Mouse (Mus musculus) gastrocnemius, postnatal 14 days (tissue): ENCODE data around the gene Gm11239. TPM values are rescaled to one million over a fixed set of nuclear protein-coding genes. Genes with fewer than 3 reads are reported as not detected.
"Not testable (repeated sequence)": the region's sequence is repeated elsewhere in the genome, so short reads cannot be mapped to it uniquely, and the experiment has no call there.

Source experiments
- DNase-seq: peaks from one replicate; pipeline ENCODE4 v3.0.0; 2021; ENCODE audit warnings: mixed read lengths
- intact Hi-C: fragments of 180-260 bp; cut with DNase I; formaldehyde crosslinking; loops from one replicate; pipeline ENCODE4 v1.15.1; 2025; ENCODE audit warnings: low total_unique reads
- long read RNA-seq, 2 experiments: library from polyadenylated mRNA; stranded (forward); transcript quantifications; one replicate each; pipeline ENCODE4 v2.0.0; 2021
- total RNA-seq, 2 experiments: library from RNA; stranded (reverse); gene quantifications; 2 replicates each; pipeline ENCODE4 v1.2.3; 2021

Gene Gm11239
- total RNA-seq: not detected
- long read RNA-seq, experiment 1: 0 reads
- long read RNA-seq, experiment 2: 0 reads

DNA sequence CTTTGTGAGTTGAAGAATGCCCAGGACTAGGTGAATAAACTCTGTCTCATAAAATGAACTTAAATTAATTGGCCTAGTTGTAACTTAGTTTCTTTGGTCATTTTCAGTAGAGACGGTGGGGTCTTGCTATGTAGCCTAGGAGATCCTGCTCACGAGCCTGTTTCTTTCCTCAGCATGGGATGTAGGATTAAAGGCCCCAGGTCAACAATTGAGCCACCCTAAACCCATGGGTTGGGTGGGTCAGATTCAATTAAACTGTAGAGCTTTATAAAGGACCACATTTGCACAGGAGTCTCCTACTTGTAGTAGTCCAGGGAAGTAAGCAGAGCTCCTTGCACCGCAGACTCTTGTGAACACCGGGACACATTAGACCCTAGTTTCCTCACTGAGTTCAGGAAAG, at the start of gene Gm11239:
Gene Gm11239, plus strand, starts transcription at position 301 of the 400 bp plus-strand sequence.
- intact Hi-C loops, DNase-seq: not testable (repeated sequence)

GRCm38 (mm10) chr4:73622684-73623083, 45.5 kb upstream of the Gm11239 start, which contains the start of gene Gm11237:
Gene Gm11237 (plus strand): TSS chr4:73622984.
- intact Hi-C loops, DNase-seq: not testable (repeated sequence)

- DNase-seq, intact Hi-C loops: not testable (repeated sequence)
Observed at GRCm38 (mm10) chr4:73637821-73638220, 30.3 kb upstream of the Gm11239 start, which contains the start of gene Gm11236. Gene Gm11236 (plus strand): TSS chr4:73638121.

DNA sequence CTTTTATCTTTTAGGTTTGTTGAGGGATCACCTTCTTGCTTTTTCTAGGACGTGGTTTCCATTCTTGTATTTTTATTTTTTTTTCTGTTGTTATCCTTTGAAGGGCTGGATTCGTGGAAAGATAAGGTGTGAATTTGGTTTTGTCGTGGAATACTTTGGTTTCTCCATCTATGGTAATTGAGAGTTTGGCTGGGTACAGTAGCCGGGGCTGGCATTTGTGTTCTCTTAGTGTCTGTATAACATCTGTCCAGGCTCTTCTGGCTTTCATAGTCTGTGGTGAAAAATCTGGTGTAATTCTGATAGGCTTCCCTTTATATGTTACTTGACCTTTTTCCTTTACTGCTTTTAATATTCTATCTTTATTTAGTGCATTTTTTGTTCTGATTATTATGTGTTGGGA, 6.3 kb upstream of the Gm11239 start:
- intact Hi-C loops, DNase-seq: not testable (repeated sequence)

- DNase-seq, intact Hi-C loops: not testable (repeated sequence)
Observed at GRCm38 (mm10) chr4:73683216-73683615, 15.1 kb downstream of the Gm11239 start, which contains the start of gene Gm428. Gene Gm428 (plus strand): TSS chr4:73683516.

- no peak for DNase-seq
- intact Hi-C loops: no loop called here
Observed at GRCm38 (mm10) chr4:73718761-73719160, 50.6 kb downstream of the Gm11239 start.

DNA sequence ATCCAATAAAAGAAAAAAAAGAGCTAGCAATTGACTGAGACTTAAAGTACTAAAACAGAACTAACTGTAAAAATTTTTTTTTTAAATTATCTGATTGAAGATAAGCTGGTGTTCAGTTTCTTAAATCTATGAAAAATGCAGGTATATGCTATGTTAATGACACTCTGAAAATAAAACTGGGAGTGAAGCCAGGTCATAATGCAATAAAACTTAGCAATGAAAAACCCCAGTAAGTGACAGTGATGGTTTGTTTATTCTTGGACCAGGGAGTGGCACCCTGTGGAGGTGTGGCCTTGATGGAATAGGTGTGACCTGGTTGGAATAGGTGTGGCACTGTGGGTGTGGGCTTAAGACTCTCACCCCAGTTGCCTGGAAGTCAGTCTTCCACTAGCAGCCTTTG, 51.7 kb downstream of the Gm11239 start:
- DNase-seq: no peak
- intact Hi-C loops: no loop called here

Other genes with a start within 250 kb of the Gm11239 start
- not detected for gene Gm11238, start 60.5 kb upstream of the Gm11239 start, total RNA-seq
- gene Gm11237, start 45.4 kb upstream of the Gm11239 start, total RNA-seq: not detected
- not detected for gene Gm11236, start 30.2 kb upstream of the Gm11239 start, total RNA-seq
- gene Gm428, start 15.2 kb downstream of the Gm11239 start, total RNA-seq: not detected
- under 1 TPM; 0.10 to 0.11 TPM for gene Rasef, start 122.6 kb downstream of the Gm11239 start, total RNA-seq
- not detected for gene Gm11758, start 207.9 kb downstream of the Gm11239 start, total RNA-seq
- not detected for gene Gm11757, start 222.8 kb downstream of the Gm11239 start, total RNA-seq
- gene Gm13871, start 237.6 kb downstream of the Gm11239 start, total RNA-seq: not detected